In the genomic region with DNA sequence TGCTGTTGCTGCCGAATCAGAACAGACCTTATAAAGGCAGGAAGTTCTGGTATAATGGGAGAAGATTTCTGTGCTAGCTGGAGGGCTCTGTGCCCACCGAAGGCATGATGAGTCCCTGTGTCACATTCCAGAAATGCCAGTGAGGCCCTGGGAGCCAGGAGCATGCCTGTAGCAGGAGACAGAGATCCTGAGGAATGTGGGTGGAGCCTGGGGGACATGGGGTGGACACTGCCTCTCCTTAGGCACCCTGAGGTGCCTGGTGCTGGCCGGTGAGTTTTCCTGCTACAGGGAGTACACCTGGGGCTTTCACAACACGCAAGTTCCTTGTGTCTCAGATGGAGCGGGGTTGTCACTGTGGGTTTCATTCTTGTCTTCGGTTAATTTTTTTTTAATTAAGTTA, we compare ENCODE assay signal across 17 mouse cellular contexts. TPM values are rescaled to one million over a fixed set of nuclear protein-coding genes. Genes with fewer than 3 reads are reported as not detected.
DNase-seq lines count a peak whose midpoint lies in the region; ATAC-seq and TF ChIP-seq lines count a peak whose summit lies in the region.
"Had no signal": no experiment of that assay in that cellular context is flagged by ENCODE, and none has a peak within 500 bp of the region (broad histone marks: within the 10 kb centered on the region; RNA-seq: fewer than 3 reads in every experiment).

No protein-coding gene starts in this region.

- peak; percentile 37; the same call in 1 of the 2 replicates for ATAC-seq in heart, postnatal 0 days (ENCODE audit: insufficient read depth, low read depth)
- peak; percentile 51; the same call in 1 of the 2 replicates for ATAC-seq in lung, embryonic 16.5 days (ENCODE audit: low read depth)
- 0 out of 2 replicates have a peak, but pooled peaks have one; percentile 43 for ATAC-seq in kidney, embryonic 15.5 days (replicated peaks; ENCODE audit: low FRiP score)
- ATAC-seq: forebrain, embryonic 13.5 days; liver, postnatal 0 days; midbrain, embryonic 16.5 days had no signal

- H3K9me3 ChIP-seq in heart, postnatal 0 days (replicated peaks; ENCODE audit: control insufficient read depth, low read length): no peaks in the 10 kb centered on the region
- no peaks in the 10 kb centered on the region for H3K9me3 ChIP-seq in lung, embryonic 16.5 days (ENCODE audit: control insufficient read depth, low read length)
- no peaks in the 10 kb centered on the region for H3K9me3 ChIP-seq in kidney, embryonic 15.5 days (replicated peaks)
- H3K9me3 ChIP-seq: forebrain, embryonic 13.5 days; hindbrain, embryonic 13.5 days; megakaryocyte, embryonic 14.5 days had no signal

- no peaks in the 10 kb centered on the region for H3K4me1 ChIP-seq in heart, postnatal 0 days (ENCODE audit: control insufficient read depth, insufficient read depth)
- peaks cover 7% of the 10 kb centered on the region; the same call in 1 of the 2 replicates for H3K4me1 ChIP-seq in lung, embryonic 16.5 days (replicated peaks; ENCODE audit: control insufficient read depth, insufficient read depth, low read length)
- H3K4me1 ChIP-seq in kidney, embryonic 15.5 days: peaks cover 13% of the 10 kb centered on the region
- H3K4me1 ChIP-seq: megakaryocyte, embryonic 14.5 days had no signal

- WGBS in heart, postnatal 0 days: 44% methylated on average over 6 of the region's 6 CpGs
- WGBS in lung, embryonic 16.5 days: 46% methylated on average over 6 of the region's 6 CpGs
- 67% methylated on average over 6 of the region's 6 CpGs for WGBS in kidney, embryonic 15.5 days

- intact Hi-C loops in heart, postnatal 25 days (cut with DNase I): no loop called here

- no peak for TF ChIP-seq EP300 in heart, postnatal 0 days (IDR thresholded peaks at IDR 0.05; ENCODE audit: low read depth)

- no peak for DNase-seq in heart, postnatal 0 days (ENCODE audit: low spot score)
- no peak for DNase-seq in heart, postnatal 25 days (ENCODE audit: low spot score)
- DNase-seq in lung, postnatal 4 days: no peak
- DNase-seq in mesoderm, embryonic 11.5 days (ENCODE audit: low read depth, low spot score): peak; percentile 37
- no peak for DNase-seq in layer of hippocampus, adult 2 months (ENCODE audit: low spot score in 2 of 2)
- no peak for DNase-seq in layer of hippocampus, postnatal 10 days (ENCODE audit: low spot score in 2 of 2)
- DNase-seq: adrenal gland, adult 8-10 months; gastrocnemius, postnatal 36 days; liver; liver, postnatal 0 days had no signal

- H3K4me2 ChIP-seq in heart, postnatal 0 days (ENCODE audit: low read depth, low read length): no peak overlapping the region
- no peak overlapping the region for H3K4me2 ChIP-seq in lung, embryonic 16.5 days (ENCODE audit: low read depth, low read length)
- H3K4me2 ChIP-seq in kidney, embryonic 15.5 days: no peak overlapping the region
- H3K4me2 ChIP-seq: forebrain, embryonic 13.5 days; hindbrain, embryonic 13.5 days had no signal

- no peaks in the 10 kb centered on the region for H3K36me3 ChIP-seq in heart, postnatal 0 days (replicated peaks; ENCODE audit: control insufficient read depth, insufficient read depth, low read length)
- no peaks in the 10 kb centered on the region for H3K36me3 ChIP-seq in lung, embryonic 16.5 days (ENCODE audit: control insufficient read depth, insufficient read depth, low read length)
- H3K36me3 ChIP-seq in kidney, embryonic 15.5 days: 0 out of 2 replicates have a peak, but pooled peaks cover 3% of the 10 kb centered on the region
- H3K36me3 ChIP-seq: hindbrain, embryonic 13.5 days had no signal

- no peaks in the 10 kb centered on the region for H3K27me3 ChIP-seq in heart, postnatal 0 days (ENCODE audit: control insufficient read depth, insufficient read depth, low read length)
- no peaks in the 10 kb centered on the region for H3K27me3 ChIP-seq in lung, embryonic 16.5 days (ENCODE audit: control insufficient read depth, insufficient read depth, low read depth, low read length)
- H3K27me3 ChIP-seq in kidney, embryonic 15.5 days: no peaks in the 10 kb centered on the region
- H3K27me3 ChIP-seq: forebrain, embryonic 13.5 days; hindbrain, embryonic 13.5 days had no signal

- no peak overlapping the region for H3K9ac ChIP-seq in heart, postnatal 0 days (replicated peaks; ENCODE audit: low read depth, low read length)
- no peak overlapping the region for H3K9ac ChIP-seq in lung, embryonic 16.5 days (ENCODE audit: low read length)
- H3K9ac ChIP-seq in kidney, embryonic 15.5 days: no peak overlapping the region
- H3K9ac ChIP-seq: forebrain, embryonic 13.5 days; hindbrain, embryonic 13.5 days; liver, postnatal 0 days had no signal

- no peak for TF ChIP-seq CTCF in heart, postnatal 0 days (IDR thresholded peaks at IDR 0.05; ENCODE audit: low read depth)
- TF ChIP-seq CTCF in layer of hippocampus, adult 2 months (conservative IDR thresholded peaks at IDR 0.05): no peak

- no peak overlapping the region for H3K27ac ChIP-seq in heart, postnatal 0 days (ENCODE audit: low read depth)
- no peak overlapping the region for H3K27ac ChIP-seq in lung, embryonic 16.5 days (ENCODE audit: low read length)
- H3K27ac ChIP-seq in kidney, embryonic 15.5 days: no peak overlapping the region
- no peak overlapping the region for H3K27ac ChIP-seq in layer of hippocampus, adult 2 months
- H3K27ac ChIP-seq: forebrain, embryonic 13.5 days; hindbrain, embryonic 13.5 days had no signal

- H3K4me3 ChIP-seq in heart, postnatal 0 days (ENCODE audit: low read depth, low read length): no peak overlapping the region
- no peak overlapping the region for H3K4me3 ChIP-seq in lung, embryonic 16.5 days (ENCODE audit: low read length)
- no peak overlapping the region for H3K4me3 ChIP-seq in kidney, embryonic 15.5 days (replicated peaks)
- H3K4me3 ChIP-seq in layer of hippocampus, adult 2 months: no peak overlapping the region
- H3K4me3 ChIP-seq: forebrain, embryonic 13.5 days; hindbrain, embryonic 13.5 days; megakaryocyte, embryonic 14.5 days had no signal

RNA-seq across cellular contexts. Expression of gene Shank2, which starts 53.5 kb away (rescaled TPM):
- 0.95 and 3.3 TPM in 2 replicates for total RNA-seq in heart, postnatal 0 days (2014; rRNA removed; ENCODE audit: low replicate concordance)
- polyA plus RNA-seq in heart, postnatal 0 days (2015; fragmentation: Nextera tagmentation; extraction: Ambion mirVana): 0.19 TPM in 2 replicates
- under 1 TPM; 0.42 to 0.59 TPM for total RNA-seq in heart, postnatal 25 days (2021)
- 1.6 and 1.8 TPM in 2 replicates for polyA plus RNA-seq in lung, embryonic 16.5 days (2015; fragmentation: Nextera tagmentation; extraction: Ambion mirVana)
- polyA plus RNA-seq in kidney, embryonic 15.5 days (2015; fragmentation: Nextera tagmentation; extraction: Ambion mirVana): 2.6 and 2.7 TPM in 2 replicates
- total RNA-seq in layer of hippocampus, adult 2 months (2021): 100 to 1,000 TPM; 133 to 138 TPM
- total RNA-seq in layer of hippocampus, postnatal 10 days (2021): 100 to 1,000 TPM; 113 to 116 TPM
- total RNA-seq: MEL had no signal

Comparison
In these comparisons a context has a peak if more than half of its experiments do, and no peak if none do; other contexts are left out.
1. RNA of gene Shank2, which starts 53.5 kb away (total RNA-seq): 133 to 138 TPM in layer of hippocampus, adult 2 months and 113 to 116 TPM in layer of hippocampus, postnatal 10 days; 0.95 to 3.3 TPM in heart, postnatal 0 days and 0.42 to 0.59 TPM in heart, postnatal 25 days; every median in the first group is over 10 times any median in the second.
2. Peak in every context shown above with its lines, with median percentiles within 50 percentile points of each other: ATAC-seq.